Mouse (Mus musculus) heart, adult 8-10 months (tissue): ENCODE measurements around the gene Rexo1. TPM values are rescaled to one million over a fixed set of nuclear protein-coding genes. Genes with fewer than 3 reads are reported as not detected.

Experiments
- DNase-seq: peaks from one replicate; pipeline ENCODE4 v3.0.0; 2022; ENCODE audit warnings: low spot score
- microRNA-seq: library from miRNA; unstranded; fragments of <30 nt; microRNA quantifications from one replicate; pipeline ENCODE4 v1.2.0, GENCODE M21; 2022
- total RNA-seq, 4 experiments: library from RNA; stranded (reverse); gene quantifications; 2 replicates each; pipeline ENCODE4 v1.2.4; 2022

The Rexo1 gene
- total RNA-seq, 4 experiments from 2014 or later = 10.7 to 15.0 (median 12.2) TPM

- peak; percentile 74 for DNase-seq
Measured at GRCm38 (mm10) chr10:80509412-80510272, 51.7 kb downstream of the Rexo1 start.

DNA sequence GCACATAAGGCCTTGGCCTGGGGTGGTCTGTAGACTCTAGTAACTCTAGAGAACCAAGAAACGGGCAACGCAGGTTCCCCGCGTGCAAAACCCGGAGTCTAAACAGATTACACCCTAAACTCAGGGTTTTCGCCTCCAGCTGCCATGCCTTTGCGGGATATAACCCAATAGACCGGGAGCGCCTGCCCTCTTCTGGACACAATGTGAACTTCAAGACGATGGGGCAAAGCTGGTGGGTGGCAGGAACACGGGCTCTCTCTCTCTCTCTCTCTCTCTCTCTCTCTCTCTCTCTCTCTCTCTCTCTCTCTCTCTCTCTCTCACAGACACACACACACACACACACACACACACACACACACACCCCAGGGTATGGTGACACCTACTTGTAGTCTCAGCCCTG, 55.1 kb downstream of the Rexo1 start:
- DNase-seq = peak; percentile 53

- DNase-seq = no peak
Measured at GRCm38 (mm10) chr10:80504724-80505123, 56.6 kb downstream of the Rexo1 start.

DNA sequence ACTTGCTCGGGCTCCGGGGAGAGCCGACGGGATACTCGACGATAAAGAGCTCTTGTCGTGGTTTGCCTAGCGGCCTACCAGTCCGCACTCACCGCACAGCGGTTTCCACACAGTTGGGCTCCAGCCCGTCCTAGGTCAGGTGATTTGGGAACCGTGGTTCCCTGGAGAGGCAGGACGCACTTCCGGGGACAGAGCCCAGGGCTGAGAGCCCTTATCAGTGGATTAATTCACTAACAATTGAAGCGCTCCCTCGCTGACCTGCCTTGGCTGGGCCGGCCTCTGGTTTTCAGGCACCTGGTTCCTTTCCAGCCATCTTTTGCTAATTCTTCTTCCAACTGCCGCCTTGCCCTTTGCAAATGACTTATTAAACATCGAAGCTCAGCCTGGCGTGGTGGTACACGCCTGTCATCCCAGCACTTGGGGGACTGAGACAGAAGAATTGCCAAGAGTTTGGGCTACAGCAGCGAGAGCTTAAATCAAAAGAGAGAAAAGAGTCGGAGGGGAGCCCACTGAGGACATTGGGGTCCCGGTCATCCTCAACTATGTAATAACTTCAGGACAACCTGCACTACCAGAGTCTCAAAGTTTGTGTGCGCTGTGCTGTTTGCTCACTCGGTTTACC, 57.6 kb downstream of the Rexo1 start:
- peak; percentile 47 for DNase-seq

DNA sequence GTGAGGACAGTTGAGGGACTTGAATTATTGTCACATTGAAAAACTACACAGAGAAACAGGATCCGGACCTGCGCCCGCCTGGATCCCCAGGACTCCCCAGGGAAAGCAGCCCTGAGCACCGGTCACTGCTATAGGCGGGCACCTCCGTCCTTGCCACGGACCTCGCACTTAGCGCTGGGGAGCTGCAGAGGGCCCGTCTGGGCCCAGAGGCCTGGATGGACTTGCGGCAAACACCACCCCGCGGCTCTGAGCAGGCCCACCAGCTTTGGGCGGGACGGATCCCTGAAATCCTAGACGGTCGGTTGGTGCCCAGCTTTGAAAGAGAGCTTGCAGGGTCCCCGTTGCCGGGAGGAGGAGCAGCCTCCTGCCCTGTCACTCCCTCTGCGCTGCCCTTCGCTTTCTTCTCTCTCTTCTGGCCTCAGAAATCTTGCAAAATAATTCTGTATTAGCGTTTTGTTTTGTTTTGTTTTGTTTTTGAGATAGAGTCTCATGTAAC, 58.5 kb downstream of the Rexo1 start:
- no peak for DNase-seq

- DNase-seq = no peak
Measured at GRCm38 (mm10) chr10:80502291-80502690, 59.1 kb downstream of the Rexo1 start.

DNA sequence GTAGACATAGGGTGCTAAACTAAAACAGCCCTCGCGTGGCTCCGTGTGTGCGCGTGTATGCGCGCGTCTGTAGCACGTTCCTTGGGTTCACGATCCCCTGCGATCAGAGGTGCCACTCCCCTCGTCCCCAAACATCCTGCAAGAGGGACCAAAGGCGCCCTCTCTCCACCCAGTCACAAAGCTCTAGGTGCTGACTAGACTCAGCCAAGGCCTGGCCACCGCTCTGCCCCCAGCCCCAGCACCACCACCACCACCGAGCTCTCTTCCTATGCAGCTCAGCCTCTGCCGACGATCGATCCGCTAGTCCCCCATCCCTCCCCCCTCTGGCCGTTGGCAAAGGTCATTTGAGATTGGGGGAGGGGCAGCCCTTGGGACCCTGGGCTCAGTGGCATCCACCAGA, 64.9 kb downstream of the Rexo1 start:
- no peak for DNase-seq

DNA sequence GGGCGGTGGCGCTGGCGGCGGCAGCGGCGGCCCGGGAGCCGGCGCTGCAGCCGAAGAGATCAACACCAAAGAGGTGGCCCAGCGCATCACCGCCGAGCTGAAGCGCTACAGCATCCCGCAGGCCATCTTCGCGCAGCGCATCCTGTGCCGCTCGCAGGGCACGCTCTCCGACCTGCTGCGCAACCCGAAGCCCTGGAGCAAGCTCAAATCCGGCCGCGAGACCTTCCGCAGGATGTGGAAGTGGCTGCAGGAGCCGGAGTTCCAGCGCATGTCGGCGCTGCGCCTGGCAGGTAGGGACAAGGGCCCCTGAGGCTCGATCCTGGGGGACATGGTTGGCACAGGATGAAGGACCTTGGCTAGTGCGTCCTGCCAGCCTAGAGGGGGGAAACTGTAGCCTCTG, 65.5 kb downstream of the Rexo1 start:
- DNase-seq = no peak

DNA sequence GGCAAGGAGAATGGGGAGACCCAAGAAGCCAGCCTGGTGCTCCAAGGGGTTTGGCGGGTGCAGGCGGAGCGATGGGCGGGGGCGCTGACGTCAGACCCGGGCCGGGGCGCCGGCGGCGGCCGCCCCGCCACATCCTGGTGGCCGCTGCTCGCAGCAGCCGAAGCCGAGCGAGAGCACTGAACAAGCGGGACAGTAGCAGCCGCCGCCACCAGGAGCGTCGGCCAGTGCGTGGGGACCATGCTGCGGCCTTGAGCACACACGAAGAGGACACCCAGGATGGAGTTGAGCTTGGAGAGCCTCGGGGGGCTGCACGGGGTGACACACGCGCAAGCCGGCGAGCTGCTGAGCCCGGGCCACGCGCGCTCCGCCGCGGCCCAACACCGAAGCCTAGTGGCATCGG, 66.6 kb downstream of the Rexo1 start, which contains the start of gene Onecut3:
Gene Onecut3, plus strand, starts transcription at position 104 of the 400 bp plus-strand sequence.
- DNase-seq = no peak

Small RNAs within 50 kb of the gene (microRNA-seq; reads per million reads assigned to microRNA genes)
- gene Mir6912 = 1.1 reads per million

Other genes with a start within 250 kb of the Rexo1 start
- gene 2310011J03Rik, start 241.0 kb downstream of the Rexo1 start, total RNA-seq = 10 to 100 TPM; 14.3 to 19.8 (median 16.3) TPM
- gene Pcsk4, start 232.1 kb downstream of the Rexo1 start, total RNA-seq = 1 to 10 TPM; 1.7 to 3.1 (median 2.7) TPM
- gene Reep6, start 231.6 kb downstream of the Rexo1 start, total RNA-seq = 1 to 10 TPM; 3.1 to 7.6 (median 5.0) TPM
- gene Adamtsl5, start 213.1 kb downstream of the Rexo1 start, total RNA-seq = 100 to 1,000 TPM in 2 of 4 experiments, 10 to 100 TPM in 2; 87.9 to 109 (median 99.6) TPM
- 1 to 10 TPM in 2 of 4 experiments, under 1 TPM in 2; 0.91 to 1.3 (median 1.1) TPM for gene Plk5, start 205.1 kb downstream of the Rexo1 start, total RNA-seq
- gene Mex3d, start 173.9 kb downstream of the Rexo1 start, total RNA-seq = 1 to 10 TPM; 5.9 to 9.8 (median 8.3) TPM
- 100 to 1,000 TPM in 1 of 4 experiments, 10 to 100 TPM in 3; 92.9 to 107 (median 97.0) TPM for gene Mbd3, start 162.0 kb downstream of the Rexo1 start, total RNA-seq
- gene Uqcr11, start 154.7 kb downstream of the Rexo1 start, total RNA-seq = 1,000 to 10,000 TPM; 1,795 to 2,190 (median 1,939) TPM
- 10 to 100 TPM; 15.8 to 18.0 (median 17.6) TPM for gene Tcf3, start 127.9 kb downstream of the Rexo1 start, total RNA-seq
- gene Onecut3, start 66.7 kb downstream of the Rexo1 start, total RNA-seq = under 1 TPM in 1 of 4 experiments, not detected in 3; 0.09 TPM
- gene Atp8b3, start 22.4 kb downstream of the Rexo1 start, total RNA-seq = not detected
- 1 to 10 TPM; 3.5 to 5.0 (median 4.7) TPM for gene Klf16, start 15.8 kb upstream of the Rexo1 start, total RNA-seq
- gene Abhd17a, start 28.8 kb upstream of the Rexo1 start, total RNA-seq = 10 to 100 TPM; 44.7 to 48.1 (median 46.9) TPM
- gene Scamp4, start 41.3 kb upstream of the Rexo1 start, total RNA-seq = 10 to 100 TPM; 20.0 to 25.2 (median 21.9) TPM
- under 1 TPM; 0.44 to 0.81 (median 0.73) TPM for gene Adat3, start 41.3 kb upstream of the Rexo1 start, total RNA-seq
- gene Gm49322, start 44.5 kb upstream of the Rexo1 start, total RNA-seq = under 1 TPM; 0.17 to 0.57 (median 0.30) TPM
- 100 to 1,000 TPM; 119 to 132 (median 122) TPM for gene Csnk1g2, start 61.3 kb upstream of the Rexo1 start, total RNA-seq
- gene Btbd2, start 95.5 kb upstream of the Rexo1 start, total RNA-seq = 10 to 100 TPM; 44.0 to 52.5 (median 48.5) TPM
- gene Mknk2, start 116.6 kb upstream of the Rexo1 start, total RNA-seq = 100 to 1,000 TPM; 197 to 243 (median 216) TPM
- 1 to 10 TPM; 3.8 to 6.0 (median 5.4) TPM for gene Mob3a, start 140.4 kb upstream of the Rexo1 start, total RNA-seq
- 1 to 10 TPM; 2.2 to 5.3 (median 3.6) TPM for gene Izumo4, start 140.6 kb upstream of the Rexo1 start, total RNA-seq
- gene Ap3d1, start 180.7 kb upstream of the Rexo1 start, total RNA-seq = 10 to 100 TPM; 41.2 to 44.5 (median 43.4) TPM
- 10 to 100 TPM; 13.3 to 24.1 (median 19.8) TPM for gene Dot1l, start 193.6 kb upstream of the Rexo1 start, total RNA-seq
- 10 to 100 TPM; 25.0 to 33.0 (median 31.5) TPM for gene Sf3a2, start 236.6 kb upstream of the Rexo1 start, total RNA-seq
- gene Plekhj1, start 237.1 kb upstream of the Rexo1 start, total RNA-seq = 10 to 100 TPM; 29.8 to 37.4 (median 32.7) TPM
- under 1 TPM; 0.14 to 0.50 (median 0.20) TPM for gene Amh, start 243.7 kb upstream of the Rexo1 start, total RNA-seq